15 mouse cellular contexts compared by ENCODE assay signal in genomic region chr9:82861316-82861715, GRCm38 (mm10). TPM values are rescaled to one million over a fixed set of nuclear protein-coding genes. Genes with fewer than 3 reads are reported as not detected.
DNase-seq lines count a peak whose midpoint lies in the region; ATAC-seq and TF ChIP-seq lines count a peak whose summit lies in the region.
"Had no signal": no experiment of that assay in that cellular context is flagged by ENCODE, and none has a peak within 500 bp of the region (broad histone marks: within the 10 kb centered on the region; RNA-seq: fewer than 3 reads in every experiment).

No protein-coding gene starts in this region.

- no peak overlapping the region for H3K4me3 ChIP-seq in embryonic facial prominence, embryonic 14.5 days (ENCODE audit: low read depth, low read length)
- no peak overlapping the region for H3K4me3 ChIP-seq in embryonic facial prominence, embryonic 10.5 days
- H3K4me3 ChIP-seq in MEL (ENCODE audit: control insufficient read depth in 1 of 2, insufficient read depth in 1 of 2, low read depth in 2 of 2, low read length in 2 of 2), result no peak overlapping the region
- H3K4me3 ChIP-seq: hindbrain, embryonic 15.5 days; liver, embryonic 13.5 days; midbrain, embryonic 13.5 days; neural tube, embryonic 15.5 days had no signal

- no peaks in the 10 kb centered on the region for H3K9me3 ChIP-seq in embryonic facial prominence, embryonic 14.5 days (ENCODE audit: control insufficient read depth, low read length)
- H3K9me3 ChIP-seq in embryonic facial prominence, embryonic 10.5 days, result no peaks in the 10 kb centered on the region
- H3K9me3 ChIP-seq in MEL (replicated peaks; ENCODE audit: insufficient read depth, low read length), result no peaks in the 10 kb centered on the region
- H3K9me3 ChIP-seq: hindbrain, embryonic 15.5 days; liver, embryonic 13.5 days; midbrain, embryonic 13.5 days; neural tube, embryonic 15.5 days had no signal

- H3K79me2 ChIP-seq in MEL (ENCODE audit: control insufficient read depth, insufficient read depth, low read length, poor library complexity), result no peaks in the 10 kb centered on the region

- H3K27ac ChIP-seq in embryonic facial prominence, embryonic 14.5 days (replicated peaks; ENCODE audit: low read depth, low read length), result no peak overlapping the region
- H3K27ac ChIP-seq in embryonic facial prominence, embryonic 10.5 days (replicated peaks), result no peak overlapping the region
- no peak overlapping the region for H3K27ac ChIP-seq in MEL (ENCODE audit: control insufficient read depth, low read depth, low read length)
- H3K27ac ChIP-seq: hindbrain, embryonic 15.5 days; liver, embryonic 13.5 days; midbrain, embryonic 13.5 days; neural tube, embryonic 15.5 days had no signal

- intact Hi-C loops in heart, postnatal 14 days (cut with DNase I), result no loop called here

- no peak for TF ChIP-seq RAD21 in MEL (IDR thresholded peaks at IDR 0.05; ENCODE audit: low read depth, low read length)

- 57% methylated on average over 4 of the region's 4 CpGs for WGBS in embryonic facial prominence, embryonic 14.5 days
- 91% methylated on average over 4 of the region's 4 CpGs for WGBS in embryonic facial prominence, embryonic 10.5 days

- peaks cover 8% of the 10 kb centered on the region; the same call in 1 of the 2 replicates for H3K36me3 ChIP-seq in embryonic facial prominence, embryonic 14.5 days (ENCODE audit: control insufficient read depth, insufficient read depth, low read length)
- H3K36me3 ChIP-seq in embryonic facial prominence, embryonic 10.5 days (replicated peaks), result peaks cover 11% of the 10 kb centered on the region
- peaks cover 2 to 8% of the 10 kb centered on the region in 2 experiments for H3K36me3 ChIP-seq in MEL (ENCODE audit: control insufficient read depth in 1 of 2, insufficient read depth in 2 of 2, low read length in 2 of 2)
- H3K36me3 ChIP-seq: hindbrain, embryonic 15.5 days; neural tube, embryonic 15.5 days had no signal

- TF ChIP-seq EP300 in MEL (IDR thresholded peaks at IDR 0.05; ENCODE audit: low read depth in 1 of 2, low read length in 2 of 2), result no peak

- no peak overlapping the region for H3K4me2 ChIP-seq in embryonic facial prominence, embryonic 14.5 days (ENCODE audit: low read depth, low read length)
- H3K4me2 ChIP-seq: hindbrain, embryonic 15.5 days; liver, embryonic 13.5 days; midbrain, embryonic 13.5 days; neural tube, embryonic 15.5 days had no signal

- no peaks in the 10 kb centered on the region for H3K4me1 ChIP-seq in embryonic facial prominence, embryonic 14.5 days (ENCODE audit: control insufficient read depth, insufficient read depth, low read length)
- H3K4me1 ChIP-seq in embryonic facial prominence, embryonic 10.5 days, result no peaks in the 10 kb centered on the region
- peaks cover 0 to 3% of the 10 kb centered on the region in 2 experiments for H3K4me1 ChIP-seq in MEL (ENCODE audit: control insufficient read depth in 1 of 2, insufficient read depth in 2 of 2, low read length in 2 of 2)
- H3K4me1 ChIP-seq: liver, embryonic 13.5 days; neural tube, embryonic 15.5 days had no signal

- no peak for ATAC-seq in embryonic facial prominence, embryonic 14.5 days (ENCODE audit: low read depth)
- ATAC-seq in erythroblast, adult 5-6 weeks (replicated peaks; ENCODE audit: low FRiP score, poor library complexity, severe bottlenecking), result no peak
- ATAC-seq: midbrain, embryonic 13.5 days had no signal

- TF ChIP-seq CTCF in MEL (IDR thresholded peaks at IDR 0.05 in 2 of 3, conservative IDR thresholded peaks at IDR 0.05 in 1 of 3; ENCODE audit: control insufficient read depth in 1 of 3, insufficient read depth in 1 of 3, low read depth in 2 of 3, low read length in 3 of 3, poor library complexity in 1 of 3, severe bottlenecking in 1 of 3), result no peak

- TF ChIP-seq POLR2A in MEL (IDR thresholded peaks at IDR 0.05; ENCODE audit: control insufficient read depth in 1 of 2, insufficient read depth in 1 of 2, low read depth in 1 of 2, low read length in 2 of 2, poor library complexity in 1 of 2), result no peak

- DNase-seq in embryonic facial prominence, embryonic 14.5 days (ENCODE audit: low spot score), result peak; percentile 9
- DNase-seq in embryonic facial prominence, embryonic 10.5 days (ENCODE audit: low spot score), result no peak
- peak; percentile 19 for DNase-seq in kidney, postnatal 14 days
- DNase-seq in kidney, adult 11 months, result no peak
- DNase-seq in MEL (ENCODE audit: low read depth, low spot score), result peak; percentile 19
- peak; percentile 17 for DNase-seq in heart, postnatal 14 days
- DNase-seq in cerebellum, postnatal 25 days, result no peak
- DNase-seq: adrenal gland, postnatal 36 days; cerebellum, adult 18-20 months; liver, embryonic 13.5 days; right cerebral cortex, postnatal 4 days had no signal

- H3K9ac ChIP-seq in embryonic facial prominence, embryonic 14.5 days (ENCODE audit: low read depth, low read length), result no peak overlapping the region
- no peak overlapping the region for H3K9ac ChIP-seq in MEL (ENCODE audit: control insufficient read depth, low read depth, low read length, poor library complexity, severe bottlenecking)
- H3K9ac ChIP-seq: hindbrain, embryonic 15.5 days; liver, embryonic 13.5 days; midbrain, embryonic 13.5 days; neural tube, embryonic 15.5 days had no signal

- H3K27me3 ChIP-seq in embryonic facial prominence, embryonic 14.5 days (replicated peaks; ENCODE audit: control insufficient read depth, insufficient read depth, low read length), result no peaks in the 10 kb centered on the region
- no peaks in the 10 kb centered on the region for H3K27me3 ChIP-seq in embryonic facial prominence, embryonic 10.5 days (replicated peaks; ENCODE audit: low read depth, poor library complexity, severe bottlenecking)
- H3K27me3 ChIP-seq in MEL (ENCODE audit: control insufficient read depth in 1 of 2, insufficient read depth in 2 of 2, low read length in 2 of 2), result no peaks in the 10 kb centered on the region
- H3K27me3 ChIP-seq: hindbrain, embryonic 15.5 days; liver, embryonic 13.5 days; midbrain, embryonic 13.5 days; neural tube, embryonic 15.5 days had no signal

TF ChIP-seq in MEL, 35 proteins besides CTCF, POLR2A, EP300 and RAD21:
- TF ChIP-seq ZC3H11A (IDR thresholded peaks at IDR 0.05; ENCODE audit: low read depth, low read length), result no peak

RNA-seq across cellular contexts. Expression of gene Irak1bp1, which starts 32.0 kb away (rescaled TPM):
- polyA plus RNA-seq in embryonic facial prominence, embryonic 14.5 days (2014; fragmentation: Nextera tagmentation; extraction: Ambion mirVana), result 18.7 and 22.3 TPM in 2 replicates
- polyA plus RNA-seq in embryonic facial prominence, embryonic 10.5 days (2016; fragmentation: Nextera tagmentation; extraction: Ambion mirVana), result 21.1 and 23.0 TPM in 2 replicates
- 10.0 and 10.4 TPM in 2 replicates for total RNA-seq in MEL (2012; rRNA removed)
- polyA plus RNA-seq in MEL (2012; ENCODE audit: insufficient read depth in 1 of 2, insufficient read length in 2 of 2, low read depth in 1 of 2, low replicate concordance in 2 of 2, missing spikeins in 1 of 2), result 10 to 100 TPM in 1 of 2 experiments, not detected in 1; 14.1 TPM
- 1 to 10 TPM; 2.0 to 2.5 TPM for total RNA-seq in heart, postnatal 14 days (2021)
- total RNA-seq in erythroblast, adult 5-6 weeks (2015; ENCODE audit: low replicate concordance), result not detected in 2 replicates
- total RNA-seq in erythroblast, adult 5-6 weeks (2017; ENCODE audit: low replicate concordance), result 0.77 TPM in 1 of 2 replicates, not detected in the other

Comparison
In these comparisons a context has a peak if more than half of its experiments do, and no peak if none do; other contexts are left out.
1. DNase-seq: peak in embryonic facial prominence, embryonic 14.5 days (single experiment), kidney, postnatal 14 days (single experiment), MEL (single experiment) and heart, postnatal 14 days (2 of 2); none in embryonic facial prominence, embryonic 10.5 days (single experiment), kidney, adult 11 months (single experiment) and cerebellum, postnatal 25 days (0 of 2).